Mouse (Mus musculus): ENCODE results near the gene Dctn3. TPM values are rescaled to one million over a fixed set of nuclear protein-coding genes. Genes with fewer than 3 reads are reported as not detected.
A peak's percentile ranks its signal among the peaks of the same experiment; 100 is the strongest.
"Not testable (repeated sequence)": the region's sequence is repeated elsewhere in the genome, so short reads cannot be mapped to it uniquely, and the experiment has no call there.

The Dctn3 gene
- polyA plus RNA-seq, 1 experiment from 2014 or later, result 64.1 TPM

GRCm38 (mm10) chr4:41696930-41697841 lies 25.8 kb downstream of the Dctn3 start, which contains the start of gene Cntfr:
Cntfr (minus strand) TSS chr4:41697089.
- H3K4me3 ChIP-seq (replicated peaks); H3K9ac ChIP-seq; H3K4me1 ChIP-seq (replicated peaks); H3K36me3 ChIP-seq (replicated peaks); H3K27ac ChIP-seq (replicated peaks); H3K9me3 ChIP-seq (replicated peaks); ATAC-seq (ENCODE audit: insufficient read depth): not testable (repeated sequence)
- peak within 1 kb of the TSS; percentile 10; the same call in 1 of the 2 replicates for H3K4me2 ChIP-seq
- H3K27me3 ChIP-seq, result peaks cover 40% of the 10 kb centered on the region
- WGBS (ENCODE audit: insufficient replicate concordance), result 9% methylated on average over 29 of the region's 40 CpGs

- not testable (repeated sequence) for H3K27ac ChIP-seq (replicated peaks); H3K4me2 ChIP-seq; ATAC-seq (ENCODE audit: insufficient read depth); H3K4me3 ChIP-seq (replicated peaks); H3K4me1 ChIP-seq (replicated peaks); H3K9me3 ChIP-seq (replicated peaks); H3K36me3 ChIP-seq (replicated peaks); H3K9ac ChIP-seq
- H3K27me3 ChIP-seq, result peaks cover 40% of the 10 kb centered on the region
- 12% methylated on average over 15 of the region's 15 CpGs for WGBS (ENCODE audit: insufficient replicate concordance)
Observed at GRCm38 (mm10) chr4:41696452-41696851, 26.5 kb downstream of the Dctn3 start.

GRCm38 (mm10) chr4:41695800-41696199 lies 27.2 kb downstream of the Dctn3 start:
- H3K27ac ChIP-seq (replicated peaks); ATAC-seq (ENCODE audit: insufficient read depth); H3K4me2 ChIP-seq; H3K36me3 ChIP-seq (replicated peaks); H3K9me3 ChIP-seq (replicated peaks); H3K4me1 ChIP-seq (replicated peaks); H3K4me3 ChIP-seq (replicated peaks); H3K9ac ChIP-seq: not testable (repeated sequence)
- WGBS (ENCODE audit: insufficient replicate concordance), result 5% methylated on average over 20 of the region's 38 CpGs
- peaks cover 40% of the 10 kb centered on the region for H3K27me3 ChIP-seq

GRCm38 (mm10) chr4:41693511-41693910 lies 29.5 kb downstream of the Dctn3 start:
- H3K27ac ChIP-seq (replicated peaks); H3K4me3 ChIP-seq (replicated peaks); H3K4me1 ChIP-seq (replicated peaks); H3K36me3 ChIP-seq (replicated peaks); H3K9me3 ChIP-seq (replicated peaks); H3K9ac ChIP-seq; ATAC-seq (ENCODE audit: insufficient read depth); H3K4me2 ChIP-seq: not testable (repeated sequence)
- H3K27me3 ChIP-seq, result peaks cover 34% of the 10 kb centered on the region
- WGBS (ENCODE audit: insufficient replicate concordance), result 8% methylated on average over 4 of the region's 4 CpGs

DNA sequence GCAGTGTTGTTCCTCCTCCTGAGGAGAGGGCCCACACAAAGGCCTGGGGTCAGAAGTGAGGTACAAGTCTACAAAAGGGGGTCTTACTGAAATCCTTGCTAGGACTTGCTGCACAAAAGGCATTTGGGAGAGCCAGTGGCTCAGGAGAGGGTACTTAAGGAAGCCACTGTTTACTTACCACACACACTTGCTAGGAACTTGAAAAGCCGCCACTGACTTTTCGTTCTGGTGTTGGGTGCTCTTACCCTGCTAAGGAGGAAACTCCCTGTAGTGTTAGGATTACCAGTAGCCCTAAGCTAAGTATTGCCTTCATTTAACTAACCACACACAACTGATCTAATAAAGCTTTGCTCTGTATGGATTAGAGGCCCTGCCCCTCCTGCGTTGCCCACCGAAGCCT lies 33.0 kb downstream of the Dctn3 start:
- not testable (repeated sequence) for H3K9me3 ChIP-seq (replicated peaks); H3K4me1 ChIP-seq (replicated peaks); H3K4me3 ChIP-seq (replicated peaks); H3K9ac ChIP-seq; ATAC-seq (ENCODE audit: insufficient read depth); H3K36me3 ChIP-seq (replicated peaks); H3K27ac ChIP-seq (replicated peaks); H3K4me2 ChIP-seq
- peaks cover 18% of the 10 kb centered on the region for H3K27me3 ChIP-seq
- no CpG with 5 or more reads among the region's 4 CpGs for WGBS (ENCODE audit: insufficient replicate concordance)

DNA sequence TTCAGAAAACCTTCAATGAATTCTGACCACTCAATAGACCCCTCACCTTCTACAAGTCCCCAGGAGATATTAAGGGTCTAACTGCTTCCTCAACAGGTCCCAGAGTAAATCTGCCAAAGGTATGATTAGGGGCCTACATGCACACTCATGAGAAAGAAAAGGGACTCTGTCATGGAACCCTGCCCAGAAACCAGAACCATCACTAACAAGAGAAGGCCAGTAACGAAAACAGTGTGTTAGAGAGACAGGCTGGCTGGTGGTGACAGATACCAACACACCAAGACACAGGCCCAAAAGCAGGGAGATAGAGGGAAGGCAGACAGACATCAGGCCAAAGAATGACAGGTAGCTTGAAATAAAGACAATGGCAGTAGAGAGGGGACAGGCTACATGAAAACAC lies 34.4 kb downstream of the Dctn3 start:
- not testable (repeated sequence) for H3K4me1 ChIP-seq (replicated peaks); H3K9ac ChIP-seq; H3K4me3 ChIP-seq (replicated peaks); H3K4me2 ChIP-seq; H3K9me3 ChIP-seq (replicated peaks); ATAC-seq (ENCODE audit: insufficient read depth); H3K27ac ChIP-seq (replicated peaks); H3K36me3 ChIP-seq (replicated peaks)
- H3K27me3 ChIP-seq, result peaks cover 23% of the 10 kb centered on the region
- WGBS (ENCODE audit: insufficient replicate concordance), result 51% methylated on average over 1 of the region's 1 CpGs

DNA sequence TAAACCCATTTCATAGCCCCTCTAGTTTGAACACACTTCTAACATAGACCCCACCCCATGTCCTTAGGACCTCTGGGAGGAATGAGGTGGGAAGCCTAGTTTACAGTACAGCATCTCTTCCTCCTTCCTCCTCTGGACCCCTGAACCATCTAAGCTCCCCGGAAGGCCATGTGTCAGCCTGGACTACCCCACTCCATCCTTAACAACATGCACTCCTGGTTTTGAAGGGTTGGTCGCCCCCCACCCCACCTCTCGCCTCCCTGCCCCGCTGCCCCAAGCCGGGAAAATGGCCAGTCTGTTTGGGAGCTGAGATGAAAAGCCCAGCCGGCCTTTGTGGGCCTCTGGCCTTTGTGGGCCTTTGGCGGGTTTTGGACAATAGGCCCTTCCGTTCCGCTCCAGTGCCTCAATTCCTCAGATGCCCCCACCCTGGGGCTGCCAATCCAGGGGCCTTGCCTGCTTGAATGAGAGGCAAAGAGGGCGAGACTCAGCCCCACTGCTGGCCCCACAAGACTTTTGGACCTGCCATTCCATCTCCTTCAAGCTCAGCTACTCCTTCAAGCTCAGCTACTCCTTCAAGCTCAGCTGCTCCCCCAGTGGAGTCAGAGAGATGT lies 37.0 kb downstream of the Dctn3 start:
- H3K27me3 ChIP-seq, result peaks cover 34% of the 10 kb centered on the region
- H3K4me2 ChIP-seq; H3K36me3 ChIP-seq (replicated peaks); H3K9ac ChIP-seq; H3K4me3 ChIP-seq (replicated peaks); H3K9me3 ChIP-seq (replicated peaks); ATAC-seq (ENCODE audit: insufficient read depth); H3K4me1 ChIP-seq (replicated peaks); H3K27ac ChIP-seq (replicated peaks): not testable (repeated sequence)
- 38% methylated on average over 10 of the region's 10 CpGs for whole genome bisulfite sequencing (ENCODE audit: insufficient replicate concordance)

GRCm38 (mm10) chr4:41684931-41685453 lies 38.0 kb downstream of the Dctn3 start:
- 3% methylated on average over 14 of the region's 14 CpGs for WGBS (ENCODE audit: insufficient replicate concordance)
- H3K9ac ChIP-seq; ATAC-seq (ENCODE audit: insufficient read depth): not testable (repeated sequence)

DNA sequence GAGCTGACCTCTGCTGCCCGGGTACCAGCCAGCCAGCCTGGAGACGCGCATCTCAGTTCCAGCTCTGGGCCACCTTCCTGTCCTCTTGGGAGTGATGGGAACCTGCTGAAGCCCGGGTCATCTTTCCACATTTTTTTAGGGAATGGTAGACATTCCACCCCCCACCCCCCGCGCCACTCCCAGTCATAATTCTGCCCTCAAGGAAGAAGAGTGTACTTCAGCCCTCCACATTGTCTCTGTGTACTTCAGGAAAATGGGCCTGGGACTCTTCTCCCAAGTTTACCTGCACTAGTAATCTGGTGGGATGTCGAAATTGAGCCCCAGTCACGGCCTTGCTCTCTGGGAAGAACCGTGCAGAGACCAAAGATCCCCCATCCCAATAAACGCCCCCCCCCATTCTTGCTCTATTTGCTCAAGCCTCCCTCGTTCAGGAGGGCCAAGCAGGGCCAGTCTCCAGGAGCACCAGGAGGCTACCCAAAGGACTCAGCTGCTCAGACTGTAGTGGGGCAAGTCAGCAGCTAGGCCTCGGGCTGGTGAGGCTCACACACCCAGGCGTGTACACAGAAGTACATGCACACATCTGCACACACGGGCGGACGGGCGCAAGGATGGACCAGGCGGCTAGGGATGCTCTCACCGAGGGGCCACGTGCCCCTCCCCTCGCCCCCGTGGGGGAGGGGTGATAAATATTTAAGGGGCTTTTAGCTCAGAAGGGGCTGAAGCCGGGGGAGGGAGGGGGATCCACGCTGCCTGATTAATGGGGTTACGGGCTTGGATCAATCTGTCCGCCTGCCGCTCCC lies 38.6 kb downstream of the Dctn3 start:
- H3K27me3 ChIP-seq, result peaks cover 49% of the 10 kb centered on the region
- not testable (repeated sequence) for H3K4me2 ChIP-seq; H3K4me3 ChIP-seq (replicated peaks); ATAC-seq (ENCODE audit: insufficient read depth); H3K4me1 ChIP-seq (replicated peaks); H3K9ac ChIP-seq; H3K9me3 ChIP-seq (replicated peaks); H3K27ac ChIP-seq (replicated peaks); H3K36me3 ChIP-seq (replicated peaks)
- WGBS (ENCODE audit: insufficient replicate concordance), result 6% methylated on average over 22 of the region's 27 CpGs

More at GRCm38 (mm10) chr4:41684931-41685453, 38.0 kb downstream of the Dctn3 start:
- H3K4me2 ChIP-seq; H3K9me3 ChIP-seq (replicated peaks); H3K4me1 ChIP-seq (replicated peaks); H3K36me3 ChIP-seq (replicated peaks); H3K4me3 ChIP-seq (replicated peaks); H3K27ac ChIP-seq (replicated peaks): not testable (repeated sequence)
- peaks cover 42% of the 10 kb centered on the region for H3K27me3 ChIP-seq

GRCm38 (mm10) chr4:41683303-41683702 lies 39.7 kb downstream of the Dctn3 start:
- H3K27me3 ChIP-seq, result peaks cover 59% of the 10 kb centered on the region

GRCm38 (mm10) chr4:41682789-41683188 lies 40.2 kb downstream of the Dctn3 start:
- H3K9ac ChIP-seq, result no peak overlapping the region
- 9% methylated on average over 6 of the region's 6 CpGs for WGBS (ENCODE audit: insufficient replicate concordance)
- no peaks in the 10 kb centered on the region for H3K36me3 ChIP-seq (replicated peaks)
- no peak overlapping the region for H3K4me3 ChIP-seq (replicated peaks)
- H3K4me1 ChIP-seq (replicated peaks), result no peaks in the 10 kb centered on the region
- peaks cover 64% of the 10 kb centered on the region for H3K27me3 ChIP-seq
- H3K9me3 ChIP-seq (replicated peaks), result no peaks in the 10 kb centered on the region
- H3K4me2 ChIP-seq, result no peak overlapping the region
- H3K27ac ChIP-seq (replicated peaks), result no peak overlapping the region
- no peak for ATAC-seq (ENCODE audit: insufficient read depth)

More at GRCm38 (mm10) chr4:41683303-41683702, 39.7 kb downstream of the Dctn3 start:
- not testable (repeated sequence) for H3K9me3 ChIP-seq (replicated peaks); H3K4me2 ChIP-seq; ATAC-seq (ENCODE audit: insufficient read depth); H3K9ac ChIP-seq; H3K36me3 ChIP-seq (replicated peaks); H3K4me3 ChIP-seq (replicated peaks); H3K27ac ChIP-seq (replicated peaks); H3K4me1 ChIP-seq (replicated peaks)
- 3% methylated on average over 10 of the region's 27 CpGs for WGBS (ENCODE audit: insufficient replicate concordance)

Measured in liver, embryonic 15.5 days (tissue).